Mouse (Mus musculus) ES-Bruce4 (cell line): ENCODE measurements around the gene Cdh11. TPM values are rescaled to one million over a fixed set of nuclear protein-coding genes. Genes with fewer than 3 reads are reported as not detected.

Experiments used
- H3K27ac ChIP-seq: 2 replicates; pipeline ENCODE4 v1.5.1; 2012; ENCODE audit warnings: low read length, inconsistent platforms; ENCODE audit not compliant: insufficient read depth
- H3K27me3 ChIP-seq: 2 replicates; pipeline ENCODE4 v1.6.1; 2012; ENCODE audit warnings: mild to moderate bottlenecking, low read length, inconsistent platforms; ENCODE audit not compliant: control insufficient read depth, poor library complexity, insufficient read depth, severe bottlenecking
- H3K36me3 ChIP-seq: 2 replicates; pipeline ENCODE4 v1.6.1; 2012; ENCODE audit warnings: inconsistent platforms, mild to moderate bottlenecking, low read length, moderate library complexity; ENCODE audit not compliant: control insufficient read depth, poor library complexity, insufficient read depth, severe bottlenecking
- H3K4me1 ChIP-seq: one replicate; pipeline ENCODE4 v1.8.1; 2011; ENCODE audit warnings: low read length; ENCODE audit not compliant: control insufficient read depth, insufficient read depth
- H3K4me3 ChIP-seq: 2 replicates; pipeline ENCODE4 v1.5.1; 2011; ENCODE audit warnings: low read depth, mild to moderate bottlenecking, low read length
- H3K9ac ChIP-seq: 2 replicates; pipeline ENCODE4 v1.6.1; 2012; ENCODE audit warnings: low read depth, mild to moderate bottlenecking, inconsistent platforms; ENCODE audit not compliant: poor library complexity, severe bottlenecking
- H3K9me3 ChIP-seq: replicated peaks from 2 replicates; pipeline ENCODE4 v1.6.1; 2012; ENCODE audit warnings: mild to moderate bottlenecking, low read length, inconsistent platforms; ENCODE audit not compliant: control insufficient read depth, poor library complexity, insufficient read depth, severe bottlenecking
- CTCF ChIP-seq: IDR thresholded peaks from one replicate; pipeline ENCODE4 v1.8.1; 2011; ENCODE audit warnings: low read depth, low read length
- EP300 ChIP-seq: IDR thresholded peaks from 2 replicates; pipeline ENCODE4 v1.6.1; 2011; ENCODE audit warnings: low read depth, low read length; ENCODE audit not compliant: insufficient read depth
- POLR2A ChIP-seq: IDR thresholded peaks from one replicate; pipeline ENCODE4 v1.8.1; 2011; ENCODE audit warnings: low read length; ENCODE audit not compliant: insufficient read depth
- polyA plus RNA-seq: library from polyadenylated mRNA; stranded (reverse); fragments of >200 nt; gene quantifications from 2 replicates; pipeline ENCODE4 v1.2.4, GENCODE M21; 2011; ENCODE audit warnings: low read depth; ENCODE audit not compliant: missing spikeins, insufficient read depth, insufficient read length

Cdh11 gene
- polyA plus RNA-seq, 1 experiment, result 1.1 TPM

DNA sequence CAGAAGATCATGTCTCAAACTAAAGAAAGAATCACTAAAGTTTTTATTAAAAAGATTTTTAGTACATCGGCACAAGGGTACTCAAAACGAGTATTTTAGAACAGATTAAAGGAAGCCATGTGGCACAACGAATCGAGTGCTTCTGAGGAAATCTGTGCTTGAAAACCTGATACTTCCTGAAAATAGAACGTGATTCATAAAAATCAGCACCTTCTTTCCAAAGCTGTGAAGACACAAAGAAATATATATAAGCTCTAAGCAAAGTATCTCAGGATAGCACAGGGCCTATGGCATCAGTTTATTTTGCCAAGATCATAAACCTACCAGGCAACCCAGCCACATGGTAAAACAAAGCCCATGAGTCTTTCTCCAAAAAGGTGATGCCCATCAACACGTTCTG, 191.5 kb downstream of the Cdh11 start:
- H3K27me3 ChIP-seq, result no peaks in the 10 kb centered on the region
- no peak for TF ChIP-seq POLR2A
- no peak for TF ChIP-seq EP300
- TF ChIP-seq CTCF, result no peak
- no peak overlapping the region for H3K9ac ChIP-seq
- H3K36me3 ChIP-seq, result no peaks in the 10 kb centered on the region
- H3K4me3 ChIP-seq, result no peak overlapping the region
- H3K9me3 ChIP-seq, result no peaks in the 10 kb centered on the region
- H3K27ac ChIP-seq, result no peak overlapping the region
- H3K4me1 ChIP-seq, result no peaks in the 10 kb centered on the region
